Mouse (Mus musculus) liver, embryonic 12.5 days (tissue): ENCODE data around the gene Sf3b6. TPM values are rescaled to one million over a fixed set of nuclear protein-coding genes. Genes with fewer than 3 reads are reported as not detected.
A peak's percentile ranks its signal among the peaks of the same experiment; 100 is the strongest.

ENCODE experiments used
- ATAC-seq: fragments of 200-750 bp; cut with Nextera tagmentation; 2 replicates; pipeline ENCODE4 v1.8.0; 2017; ENCODE audit warnings: moderate number of reproducible peaks, mild to moderate bottlenecking, moderate library complexity
- H3K27ac ChIP-seq: fragments of 300-500 bp; sonication (generic); 2 replicates; pipeline ENCODE4 v1.5.1; 2016; ENCODE audit warnings: mild to moderate bottlenecking
- H3K27me3 ChIP-seq: fragments of 300-500 bp; sonication (generic); replicated peaks from 2 replicates; pipeline ENCODE4 v1.6.1; 2016; ENCODE audit warnings: mild to moderate bottlenecking, moderate library complexity
- H3K36me3 ChIP-seq: fragments of 300-500 bp; sonication (generic); 2 replicates; pipeline ENCODE4 v1.6.1; 2016; ENCODE audit warnings: mild to moderate bottlenecking, moderate library complexity
- H3K4me1 ChIP-seq: fragments of 300-500 bp; sonication (generic); 2 replicates; pipeline ENCODE4 v1.6.1; 2016
- H3K4me2 ChIP-seq: fragments of 300-500 bp; sonication (generic); 2 replicates; pipeline ENCODE4 v1.6.1; 2016; ENCODE audit warnings: mild to moderate bottlenecking, moderate library complexity
- H3K4me3 ChIP-seq: fragments of 300-500 bp; sonication (generic); 2 replicates; pipeline ENCODE4 v1.5.1; 2016; ENCODE audit warnings: mild to moderate bottlenecking, moderate library complexity
- H3K9ac ChIP-seq: fragments of 300-500 bp; sonication (generic); 2 replicates; pipeline ENCODE4 v1.6.1; 2016; ENCODE audit warnings: mild to moderate bottlenecking, moderate library complexity
- H3K9me3 ChIP-seq: fragments of 300-500 bp; sonication (generic); replicated peaks from 2 replicates; pipeline ENCODE4 v1.6.1; 2016; ENCODE audit warnings: mild to moderate bottlenecking, moderate library complexity
- WGBS: fragments of 180-500 bp; shearing (Covaris S2); methylation state at CpG from one replicate; pipeline ENCODE4 v1.1.7; 2016; ENCODE audit not compliant: insufficient replicate concordance; 5-methylcytosine and 5-hydroxymethylcytosine counted together
- polyA plus RNA-seq: library from polyadenylated mRNA; unstranded; fragments of >200 nt; fragmentation: Nextera tagmentation; extraction: Ambion mirVana; gene quantifications from 2 replicates; pipeline ENCODE4 v1.2.1, GENCODE M21; 2016

The Sf3b6 gene
- polyA plus RNA-seq, 1 experiment from 2014 or later, result 203 TPM

DNA sequence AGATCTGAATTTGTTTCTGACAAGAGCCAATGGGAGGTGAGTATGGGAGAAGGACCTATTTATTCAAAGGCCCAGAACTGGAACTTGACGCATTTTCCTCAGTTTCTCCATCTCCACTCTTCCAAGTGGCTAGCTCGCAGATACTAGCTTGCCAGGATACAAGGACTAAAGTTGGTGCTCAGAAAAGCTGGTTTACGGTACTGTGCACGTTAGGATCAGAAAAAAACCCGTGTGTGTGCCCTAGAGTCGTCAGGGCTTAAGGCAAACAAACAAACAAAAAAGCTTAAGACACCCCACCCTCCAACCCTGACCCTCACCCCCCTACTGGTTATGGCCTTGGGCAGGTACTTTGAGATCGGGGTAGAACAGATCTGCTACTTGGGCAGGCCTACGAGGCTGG lies 25.1 kb downstream of the Sf3b6 start:
- no peak for ATAC-seq
- H3K36me3 ChIP-seq, result no peaks in the 10 kb centered on the region; the same call in 1 of the 2 replicates
- no peaks in the 10 kb centered on the region for H3K9me3 ChIP-seq
- 81% methylated on average over 8 of the region's 8 CpGs for WGBS
- H3K4me2 ChIP-seq, result peak overlapping the region; percentile 99
- peak overlapping the region; percentile 73; the same call in 1 of the 2 replicates for H3K4me3 ChIP-seq
- H3K4me1 ChIP-seq, result peaks cover 47% of the 10 kb centered on the region
- peaks cover 7% of the 10 kb centered on the region for H3K27me3 ChIP-seq
- no peak overlapping the region; the same call in 1 of the 2 replicates for H3K27ac ChIP-seq
- H3K9ac ChIP-seq, result no peak overlapping the region

DNA sequence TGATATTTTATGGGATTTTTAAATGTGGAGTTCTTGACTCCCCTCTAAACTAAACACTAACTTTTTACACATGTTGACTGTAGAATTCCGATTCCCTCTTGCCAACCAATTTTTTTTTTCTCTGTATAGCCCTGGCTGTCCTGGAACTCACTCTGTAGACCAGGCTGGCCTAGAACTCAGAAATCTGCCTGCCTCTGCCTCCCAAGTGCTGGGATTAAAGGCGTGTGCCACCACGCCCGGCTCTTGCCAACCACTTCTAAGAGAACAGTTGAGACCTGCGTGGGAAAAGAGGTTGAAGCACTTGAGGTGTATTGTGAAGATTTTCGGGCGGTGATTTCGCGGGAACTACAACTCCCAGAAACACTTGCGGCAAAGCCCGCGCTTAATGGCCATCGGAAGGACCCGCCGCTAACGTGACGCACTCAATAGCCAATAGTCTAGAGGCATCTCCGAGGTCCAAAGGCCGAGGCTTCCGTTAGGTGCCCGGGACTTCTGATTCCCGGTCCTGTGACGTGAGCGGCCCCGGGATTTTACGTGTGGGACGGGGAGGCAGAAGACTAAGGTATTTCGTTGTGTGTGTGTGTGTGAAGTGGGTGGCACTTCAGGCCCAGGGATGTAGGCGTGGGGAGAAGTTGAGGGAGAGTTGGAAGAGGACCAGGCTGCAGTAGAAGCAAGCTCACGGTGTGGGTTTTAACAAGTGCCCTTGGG lies 25.7 kb downstream of the Sf3b6 start, which contains the start of gene Wdcp:
Wdcp (plus strand) TSS at position 414 of the 708 bp plus-strand sequence.
- H3K36me3 ChIP-seq, result no peaks in the 10 kb centered on the region; the same call in 1 of the 2 replicates
- WGBS, result under 1% methylated on average over 30 of the region's 30 CpGs
- no peaks in the 10 kb centered on the region for H3K9me3 ChIP-seq
- ATAC-seq, result peak; percentile 88
- peak within 1 kb of the TSS; percentile 99 for H3K4me2 ChIP-seq
- H3K4me1 ChIP-seq, result peaks cover 47% of the 10 kb centered on the region
- peaks cover 7% of the 10 kb centered on the region for H3K27me3 ChIP-seq
- H3K4me3 ChIP-seq, result peak within 1 kb of the TSS; percentile 78
- peak within 1 kb of the TSS; percentile 76 for H3K27ac ChIP-seq
- H3K9ac ChIP-seq, result peak within 1 kb of the TSS; percentile 73

DNA sequence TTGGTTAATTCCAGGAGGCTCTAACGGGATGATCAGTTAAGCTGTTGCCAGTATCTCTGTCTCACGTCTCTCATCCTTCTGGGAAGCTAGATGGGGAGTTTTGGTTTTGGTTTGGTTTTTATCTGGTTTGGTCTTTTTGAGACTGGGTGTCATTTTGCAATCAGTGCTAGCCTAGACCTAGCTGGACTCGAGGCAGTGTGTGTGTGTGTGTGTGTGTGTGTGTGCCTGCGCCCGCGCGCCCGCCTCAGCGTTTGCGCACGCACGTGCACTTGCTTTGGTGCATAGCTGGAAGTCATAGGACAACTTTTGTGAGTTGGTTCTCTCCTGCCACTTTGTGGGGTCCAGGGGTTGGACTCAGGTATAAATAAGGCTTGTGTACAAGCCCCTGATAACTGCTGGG lies 26.4 kb downstream of the Sf3b6 start:
- ATAC-seq, result peak; percentile 53
- peak overlapping the region; percentile 76 for H3K27ac ChIP-seq
- peak overlapping the region; percentile 73 for H3K9ac ChIP-seq
- peaks cover 4% of the 10 kb centered on the region; the same call in 1 of the 2 replicates for H3K36me3 ChIP-seq
- peaks cover 47% of the 10 kb centered on the region for H3K4me1 ChIP-seq
- H3K4me3 ChIP-seq, result peak overlapping the region; percentile 78
- peaks cover 7% of the 10 kb centered on the region for H3K27me3 ChIP-seq
- H3K9me3 ChIP-seq, result no peaks in the 10 kb centered on the region
- peak overlapping the region; percentile 99 for H3K4me2 ChIP-seq
- WGBS, result 0% methylated on average over 12 of the region's 12 CpGs

DNA sequence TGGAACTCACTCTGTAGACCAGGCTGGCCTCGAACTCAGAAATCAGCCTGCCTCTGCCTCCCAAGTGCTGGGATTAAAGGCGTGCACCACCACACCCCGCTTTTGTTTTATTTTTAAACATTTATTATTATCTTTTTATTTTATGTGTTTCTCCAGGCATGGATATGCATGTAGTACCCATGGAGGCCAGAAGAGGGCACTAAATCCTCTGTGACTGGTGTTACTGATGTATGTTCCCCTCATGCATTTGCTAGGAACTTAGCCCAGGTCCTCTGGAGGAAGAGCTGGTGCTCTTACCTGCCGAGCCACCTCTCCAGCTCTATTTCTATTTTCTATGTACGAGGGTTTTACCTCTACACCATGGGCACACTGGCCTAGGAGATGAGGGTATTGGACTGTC lies 38.8 kb downstream of the Sf3b6 start:
- ATAC-seq, result no peak
- Histone ChIP-seq H3K27ac (no peak overlapping the region), H3K36me3 (peaks cover 60% of the 10 kb centered on the region), H3K4me1 (peaks cover 12% of the 10 kb centered on the region), H3K9me3 (no peaks in the 10 kb centered on the region), H3K27me3 (no peaks in the 10 kb centered on the region), H3K4me3 (no peak overlapping the region), H3K4me2 (no peak overlapping the region), H3K9ac (no peak overlapping the region)
- 86% methylated on average over 5 of the region's 5 CpGs for WGBS

DNA sequence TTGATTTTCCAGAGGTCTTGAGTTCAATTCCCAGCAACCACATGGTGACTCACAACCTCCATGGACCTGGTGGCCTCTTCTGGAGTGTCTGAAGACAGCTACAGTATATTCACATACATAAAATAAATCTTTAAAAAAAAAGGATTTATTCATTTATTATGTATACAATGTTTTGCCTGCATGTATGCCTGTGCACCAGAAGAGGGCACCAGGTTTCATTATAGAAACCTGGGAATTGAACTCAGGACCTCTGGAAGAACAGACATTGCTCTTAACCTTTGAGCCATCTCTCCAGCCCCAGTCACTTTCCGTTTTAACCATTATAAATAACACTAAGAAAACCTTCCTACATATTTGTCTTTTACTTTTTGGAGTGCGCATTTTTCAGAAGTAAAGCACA lies 39.5 kb downstream of the Sf3b6 start:
- no peak for ATAC-seq
- Histone ChIP-seq H3K4me3 (no peak overlapping the region), H3K27ac (no peak overlapping the region), H3K36me3 (peaks cover 60% of the 10 kb centered on the region), H3K9me3 (no peaks in the 10 kb centered on the region), H3K4me2 (no peak overlapping the region), H3K27me3 (no peaks in the 10 kb centered on the region), H3K9ac (no peak overlapping the region), H3K4me1 (peaks cover 12% of the 10 kb centered on the region)
- WGBS, result 82% methylated on average over 2 of the region's 2 CpGs

DNA sequence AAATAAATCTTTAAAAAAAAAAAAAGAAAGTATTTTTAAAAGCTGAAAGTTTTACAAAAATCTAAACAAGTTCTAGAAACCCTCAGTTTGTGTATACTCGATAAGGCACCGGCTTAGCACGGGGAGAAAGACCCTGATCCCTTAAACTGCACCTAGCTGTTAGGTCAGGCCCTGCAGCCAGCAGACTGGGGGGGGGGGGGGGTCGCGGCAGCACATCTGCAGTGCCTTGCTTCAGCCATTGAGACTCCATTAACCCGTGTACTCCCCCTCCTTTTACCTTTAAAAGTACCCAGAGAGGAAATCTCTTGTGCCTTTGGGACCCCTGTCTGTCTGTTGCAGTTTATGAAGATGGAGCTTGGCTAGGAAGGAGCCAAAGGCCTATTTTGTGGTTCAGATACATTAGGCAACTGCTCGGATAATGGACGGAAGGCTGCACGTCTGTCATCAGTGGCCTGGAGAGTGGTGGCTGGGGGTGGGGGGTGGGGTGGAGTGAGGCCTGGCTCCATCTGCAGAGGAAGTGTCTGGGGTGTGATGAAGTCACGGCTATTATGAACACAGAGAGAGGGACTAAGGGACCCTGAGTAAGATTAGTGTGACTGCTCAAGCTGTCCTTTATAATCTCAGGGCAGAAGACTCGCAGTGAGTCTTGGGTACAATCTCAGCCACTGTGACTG lies 42.0 kb downstream of the Sf3b6 start:
- Histone ChIP-seq H3K4me2 (no peak overlapping the region), H3K9ac (no peak overlapping the region), H3K27me3 (no peaks in the 10 kb centered on the region), H3K4me1 (peaks cover 18% of the 10 kb centered on the region), H3K27ac (0 out of 2 replicates have a peak overlapping the region, but pooled peaks have one; percentile 13), H3K4me3 (no peak overlapping the region), H3K9me3 (no peaks in the 10 kb centered on the region; the same call in 1 of the 2 replicates), H3K36me3 (peaks cover 66% of the 10 kb centered on the region)
- 32% methylated on average over 11 of the region's 11 CpGs for WGBS
- ATAC-seq, result no peak

DNA sequence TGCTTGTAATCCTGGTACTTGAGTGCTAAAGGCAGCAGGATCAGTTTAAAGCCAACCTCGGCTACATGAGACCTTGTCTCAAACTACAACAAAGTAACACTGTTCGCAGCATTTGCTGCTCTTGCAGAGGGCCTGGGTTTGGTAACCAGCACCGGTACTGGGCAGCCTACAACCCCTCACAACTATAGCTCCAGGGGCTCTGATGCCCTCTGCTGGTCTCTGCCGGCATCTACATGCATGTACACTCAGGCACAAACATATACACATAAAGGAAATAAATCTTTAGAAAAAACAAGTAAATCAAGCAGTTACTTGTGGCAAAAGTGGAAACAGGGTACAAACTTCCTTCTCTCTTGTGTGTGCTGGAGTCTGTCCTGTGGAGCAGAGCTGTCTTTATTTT lies 45.3 kb downstream of the Sf3b6 start:
- WGBS, result 83% methylated on average over 4 of the region's 4 CpGs
- no peak overlapping the region for H3K9ac ChIP-seq
- peaks cover 26% of the 10 kb centered on the region for H3K4me1 ChIP-seq
- no peak overlapping the region for H3K4me3 ChIP-seq
- no peak overlapping the region for H3K4me2 ChIP-seq
- peaks cover 80% of the 10 kb centered on the region for H3K36me3 ChIP-seq
- no peak for ATAC-seq
- no peak overlapping the region for H3K27ac ChIP-seq
- H3K27me3 ChIP-seq, result no peaks in the 10 kb centered on the region
- no peaks in the 10 kb centered on the region; the same call in 1 of the 2 replicates for H3K9me3 ChIP-seq

DNA sequence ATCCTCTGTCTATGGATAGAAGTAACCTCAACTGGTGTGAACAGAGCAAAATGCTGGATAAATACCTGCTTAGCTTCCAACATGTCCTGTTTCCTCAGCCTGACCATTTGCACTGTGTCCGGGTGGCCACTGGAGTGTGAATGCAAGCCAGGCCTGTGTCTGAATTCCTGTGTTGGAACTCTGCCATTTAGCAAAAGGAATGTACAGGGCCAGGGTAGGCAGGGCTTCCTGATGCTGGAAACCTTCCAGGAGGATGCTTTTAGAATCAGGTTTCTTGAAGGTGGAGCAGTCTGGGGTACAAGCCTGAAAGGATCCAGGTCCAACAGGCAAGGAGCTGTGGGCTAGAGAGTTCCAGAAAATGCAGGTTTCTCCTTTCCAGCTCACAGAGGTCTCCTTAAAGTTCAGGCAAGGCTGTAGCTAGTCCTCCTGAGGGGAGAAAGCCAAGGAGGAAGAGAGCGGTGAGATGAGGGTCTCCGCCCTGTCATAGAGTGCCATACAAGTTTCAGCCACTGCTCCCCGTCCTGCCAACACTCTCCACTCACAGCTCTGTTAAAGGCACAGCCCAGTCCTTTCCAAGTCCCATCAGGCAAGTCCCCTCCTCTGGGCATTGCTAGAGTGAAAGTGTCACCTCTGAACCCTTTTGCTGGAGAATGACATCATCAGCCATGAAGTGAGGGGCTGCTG lies 46.5 kb downstream of the Sf3b6 start:
- Histone ChIP-seq H3K36me3 (peaks cover 91% of the 10 kb centered on the region), H3K27me3 (no peaks in the 10 kb centered on the region), H3K27ac (no peak overlapping the region), H3K4me2 (no peak overlapping the region), H3K9me3 (no peaks in the 10 kb centered on the region; the same call in 1 of the 2 replicates), H3K4me1 (peaks cover 37% of the 10 kb centered on the region), H3K9ac (no peak overlapping the region), H3K4me3 (no peak overlapping the region)
- no peak for ATAC-seq
- 90% methylated on average over 4 of the region's 4 CpGs for WGBS

DNA sequence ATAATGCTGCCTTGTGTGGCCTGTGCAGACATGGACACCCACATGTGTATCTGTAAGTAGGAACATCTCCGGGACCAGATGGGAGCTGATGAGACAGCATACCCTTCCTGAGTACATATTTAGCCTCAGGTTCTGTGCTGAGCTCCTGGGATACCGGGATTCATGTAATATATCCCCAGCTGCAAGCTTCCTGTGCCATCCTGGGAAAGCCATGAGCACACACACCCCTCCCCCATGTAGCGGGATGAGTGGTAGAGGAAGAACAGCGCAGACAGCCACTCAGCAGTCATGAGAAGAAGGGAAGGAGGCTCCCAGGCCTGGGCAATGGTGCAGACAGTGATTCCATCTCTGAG lies 47.0 kb downstream of the Sf3b6 start:
- H3K9me3 ChIP-seq, result no peaks in the 10 kb centered on the region; the same call in 1 of the 2 replicates
- H3K4me1 ChIP-seq, result peaks cover 40% of the 10 kb centered on the region
- peaks cover 96% of the 10 kb centered on the region for H3K36me3 ChIP-seq
- H3K4me2 ChIP-seq, result no peak overlapping the region
- H3K4me3 ChIP-seq, result no peak overlapping the region
- no peak overlapping the region for H3K27ac ChIP-seq
- H3K27me3 ChIP-seq, result no peaks in the 10 kb centered on the region
- H3K9ac ChIP-seq, result no peak overlapping the region
- WGBS, result 73% methylated on average over 4 of the region's 4 CpGs
- ATAC-seq, result no peak

DNA sequence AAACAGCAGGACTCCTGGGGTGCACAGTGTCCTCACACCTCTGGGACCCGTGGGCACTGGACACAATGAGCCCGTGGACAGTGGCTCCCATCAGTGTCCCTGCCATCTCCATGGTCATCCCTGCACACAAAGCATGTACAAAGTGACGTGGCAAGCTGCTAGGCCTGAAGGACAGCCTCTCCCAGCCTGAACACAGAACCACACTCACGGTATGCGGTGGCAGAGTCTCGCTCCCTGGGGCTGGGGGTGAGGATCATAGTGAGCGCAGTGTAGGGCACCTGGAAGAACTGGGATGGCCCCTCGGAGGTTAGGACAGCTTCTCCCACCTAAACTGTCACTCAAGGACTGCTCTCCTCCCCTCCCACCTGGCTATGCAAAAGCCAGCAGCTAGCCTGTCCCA lies 51.6 kb downstream of the Sf3b6 start:
- H3K9me3 ChIP-seq, result no peaks in the 10 kb centered on the region
- peaks cover 60% of the 10 kb centered on the region for H3K4me1 ChIP-seq
- ATAC-seq, result no peak
- WGBS, result 87% methylated on average over 8 of the region's 8 CpGs
- H3K27me3 ChIP-seq, result no peaks in the 10 kb centered on the region
- H3K9ac ChIP-seq, result peak overlapping the region; percentile 47
- H3K36me3 ChIP-seq, result peaks cover 83% of the 10 kb centered on the region
- 0 out of 2 replicates have a peak overlapping the region, but pooled peaks have one; percentile 4 for H3K4me3 ChIP-seq
- peak overlapping the region; percentile 31; the same call in 1 of the 2 replicates for H3K27ac ChIP-seq
- H3K4me2 ChIP-seq, result peak overlapping the region; percentile 72; the same call in 1 of the 2 replicates

DNA sequence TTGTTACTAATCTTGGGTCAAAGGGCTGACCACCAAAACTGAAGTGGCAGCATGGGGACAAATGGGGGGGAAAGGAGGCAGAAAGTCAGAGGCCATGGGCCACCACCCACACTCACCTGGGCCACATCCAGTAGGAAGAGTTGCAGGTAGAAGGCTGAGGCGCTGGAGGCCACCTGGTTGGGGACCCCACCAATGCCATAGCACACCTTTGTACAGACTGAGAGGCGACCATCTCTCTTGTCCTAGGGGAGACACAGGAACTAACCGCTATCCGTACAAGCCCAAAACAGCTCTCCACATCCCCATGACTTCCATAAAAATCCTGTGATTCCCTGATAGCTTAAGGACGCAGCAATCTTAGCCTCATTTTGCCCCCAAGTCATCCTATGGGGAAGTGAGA lies 53.9 kb downstream of the Sf3b6 start:
- ATAC-seq, result no peak
- Histone ChIP-seq H3K9me3 (no peaks in the 10 kb centered on the region), H3K4me3 (peak overlapping the region; percentile 74), H3K4me1 (peaks cover 76% of the 10 kb centered on the region), H3K9ac (peak overlapping the region; percentile 98), H3K27me3 (no peaks in the 10 kb centered on the region), H3K36me3 (peaks cover 59% of the 10 kb centered on the region), H3K4me2 (peak overlapping the region; percentile 72), H3K27ac (peak overlapping the region; percentile 96)
- WGBS, result 89% methylated on average over 5 of the region's 5 CpGs

DNA sequence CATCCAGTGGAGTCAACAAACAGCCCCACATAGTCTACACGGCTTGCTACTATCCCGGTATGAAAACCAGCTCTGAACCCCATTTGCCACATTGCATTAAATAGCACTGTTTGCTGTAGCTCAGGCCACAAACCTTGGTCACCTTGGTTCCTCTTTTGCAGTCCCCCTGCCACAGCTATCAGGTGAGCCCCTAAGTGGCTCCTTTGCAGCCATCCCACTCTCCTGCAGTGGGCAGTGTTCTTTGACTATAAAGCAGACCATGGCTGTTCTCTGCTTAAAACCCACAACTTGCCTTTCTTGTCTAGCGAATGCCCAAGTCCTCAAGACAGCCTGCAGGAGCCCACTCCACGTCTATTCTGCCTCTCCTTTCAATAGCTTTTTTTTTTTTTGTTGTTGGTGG lies 54.9 kb downstream of the Sf3b6 start:
- no peak for ATAC-seq
- H3K4me2 ChIP-seq, result peak overlapping the region; percentile 72

More for the DNA sequence above, 54.9 kb downstream of the Sf3b6 start:
- 36% methylated on average over 4 of the region's 4 CpGs for WGBS
- Histone ChIP-seq H3K27ac (peak overlapping the region; percentile 96), H3K4me1 (peaks cover 74% of the 10 kb centered on the region), H3K36me3 (peaks cover 49% of the 10 kb centered on the region), H3K4me3 (peak overlapping the region; percentile 74), H3K27me3 (no peaks in the 10 kb centered on the region), H3K9ac (peak overlapping the region; percentile 98), H3K9me3 (no peaks in the 10 kb centered on the region)
